Mouse (Mus musculus) G1E (cell line): Measurements from ENCODE around the gene Muc15. TPM values are rescaled to one million over a fixed set of nuclear protein-coding genes. Genes with fewer than 3 reads are reported as not detected.

Source experiments
- ATAC-seq: 2 replicates; pipeline ENCODE4 v1.8.0; 2016; ENCODE audit warnings: mild to moderate bottlenecking; ENCODE audit not compliant: insufficient number of reproducible peaks, poor library complexity, low FRiP score, severe bottlenecking; ENCODE audit errors: extremely low read depth
- DNase-seq: peaks from one replicate; pipeline ENCODE4 v3.0.0; 2012; ENCODE audit warnings: low spot score
- H3K27me3 ChIP-seq: 2 replicates; pipeline ENCODE4 v1.6.1; 2012; ENCODE audit warnings: mild to moderate bottlenecking, low read length, inconsistent platforms; ENCODE audit not compliant: insufficient read depth
- H3K36me3 ChIP-seq: replicated peaks from 2 replicates; pipeline ENCODE3; 2012; ENCODE audit warnings: mild to moderate bottlenecking, inconsistent platforms
- H3K4me1 ChIP-seq: 2 replicates; pipeline ENCODE4 v1.6.1; 2012; ENCODE audit warnings: low read depth, low read length, inconsistent platforms, mixed read lengths; ENCODE audit not compliant: insufficient read depth
- H3K4me3 ChIP-seq: 2 replicates; pipeline ENCODE4 v1.5.1; 2012; ENCODE audit warnings: low read depth, mild to moderate bottlenecking, inconsistent platforms, low read length, moderate library complexity, mixed read lengths
- H3K9me3 ChIP-seq: replicated peaks from 2 replicates; pipeline ENCODE4 v1.6.1; 2012; ENCODE audit warnings: inconsistent platforms
- CTCF ChIP-seq: IDR thresholded peaks from 2 replicates; pipeline ENCODE4 v1.5.1; 2012; ENCODE audit warnings: low read depth, low read length, inconsistent platforms, mixed read lengths
- GATA1 ChIP-seq: IDR thresholded peaks from 2 replicates; pipeline ENCODE4 v1.6.1; 2012; ENCODE audit warnings: borderline replicate concordance, low read length, inconsistent platforms, mixed read lengths
- GATA2 ChIP-seq: IDR thresholded peaks from 2 replicates; pipeline ENCODE4 v1.6.1; 2012; ENCODE audit warnings: low read depth, low read length, inconsistent platforms, borderline replicate concordance
- POLR2AphosphoS5 ChIP-seq: IDR thresholded peaks from 2 replicates; pipeline ENCODE4 v1.6.1; 2012; ENCODE audit warnings: low read depth, low read length, inconsistent platforms; ENCODE audit not compliant: insufficient replicate concordance
- TAL1 ChIP-seq: conservative IDR thresholded peaks from 2 replicates; pipeline ENCODE4 v1.6.1; 2012; ENCODE audit warnings: low read depth, low read length, inconsistent platforms, mixed read lengths
- polyA plus RNA-seq: library from polyadenylated mRNA; stranded (reverse); fragments of >175 nt; gene quantifications from 2 replicates; pipeline ENCODE4 v1.2.3, GENCODE M21; 2012
- total RNA-seq, 2 experiments: library from RNA; stranded (forward) in 1 of 2; stranded (reverse) in 1 of 2; fragments of 200-1000 nt in 1 of 2; fragments of >200 nt in 1 of 2; fragmentation: Nextera tagmentation in 1 of 2; gene quantifications; 2 replicates each; pipeline ENCODE4 v1.2.3; 2014 to 2017

The Muc15 gene
- total and polyA plus RNA-seq, 3 experiments = 0.05 TPM; not detected in 2

DNA sequence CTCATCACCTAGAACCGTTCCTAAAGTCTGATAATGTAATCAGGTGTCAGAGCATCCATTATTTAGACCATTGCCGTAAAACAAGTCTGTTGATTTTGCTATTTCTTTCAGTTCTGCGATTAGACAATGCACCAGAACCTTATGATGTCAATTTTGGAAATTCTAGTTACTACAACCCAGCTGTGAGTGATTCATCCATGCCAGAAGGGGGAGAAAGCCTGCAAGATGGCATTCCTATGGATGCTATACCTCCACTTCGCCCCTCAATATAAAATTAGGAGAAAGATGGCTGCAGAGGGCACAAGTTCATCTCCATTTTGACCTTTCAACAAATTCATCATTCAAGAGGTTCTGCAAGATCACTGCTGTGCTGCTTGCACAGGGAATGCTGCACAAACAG lies 16.1 kb downstream of the Muc15 start:
- TF ChIP-seq POLR2AphosphoS5 = no peak
- TF ChIP-seq GATA2 = no peak
- no peak for TF ChIP-seq TAL1
- TF ChIP-seq CTCF = no peak
- TF ChIP-seq GATA1 = no peak
- Histone ChIP-seq H3K27me3 (0 out of 2 replicates have a peak, but pooled peaks cover 3% of the 10 kb centered on the region), H3K9me3 (no peaks in the 10 kb centered on the region), H3K36me3 (no peaks in the 10 kb centered on the region), H3K4me1 (no peaks in the 10 kb centered on the region), H3K4me3 (no peak overlapping the region)
- no peak for DNase-seq
- ATAC-seq = no peak

DNA sequence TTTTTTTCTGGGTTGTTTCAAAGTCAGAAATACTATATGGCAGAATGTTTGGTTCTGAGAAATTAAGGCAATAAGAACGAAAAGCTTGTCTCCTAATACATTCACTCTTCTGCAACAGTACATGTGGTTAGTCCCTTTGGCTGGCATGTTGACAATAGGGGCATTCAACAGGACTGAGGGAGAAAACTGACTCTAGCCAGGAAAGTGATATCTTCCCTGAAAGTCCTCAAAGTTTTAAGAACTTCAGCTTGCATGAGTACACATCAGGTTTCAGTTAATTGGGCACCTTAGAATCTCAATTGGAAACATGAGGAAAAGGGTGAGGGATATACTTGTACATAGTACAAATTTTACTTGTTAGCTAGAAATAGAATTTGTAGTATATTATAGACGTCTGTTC lies 16.8 kb downstream of the Muc15 start:
- no peak for ATAC-seq
- Histone ChIP-seq H3K4me1 (no peaks in the 10 kb centered on the region), H3K27me3 (0 out of 2 replicates have a peak, but pooled peaks cover 3% of the 10 kb centered on the region), H3K36me3 (no peaks in the 10 kb centered on the region), H3K4me3 (no peak overlapping the region), H3K9me3 (no peaks in the 10 kb centered on the region)
- no peak for DNase-seq
- TF ChIP-seq TAL1 (no peak), GATA2 (no peak), GATA1 (no peak), POLR2AphosphoS5 (no peak), CTCF (no peak)

DNA sequence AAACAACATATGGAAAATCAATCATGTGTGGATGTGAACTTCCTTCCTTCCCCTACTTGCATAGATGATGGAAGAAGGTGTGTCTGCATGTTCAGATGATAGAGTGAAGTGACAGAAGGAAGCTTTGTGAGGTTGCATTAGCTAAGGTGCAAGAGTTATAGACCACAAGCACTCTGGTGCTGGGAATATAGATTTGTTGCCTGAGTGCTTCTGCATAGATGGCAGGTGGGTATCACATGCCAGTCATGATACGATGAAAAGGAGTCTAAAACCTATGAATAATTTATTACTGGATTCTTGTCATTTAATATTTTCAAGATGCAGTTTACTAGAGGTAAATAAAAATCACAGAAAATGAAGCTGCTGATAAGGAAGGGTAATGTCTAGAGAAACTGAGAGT lies 18.6 kb downstream of the Muc15 start:
- Histone ChIP-seq H3K36me3 (no peaks in the 10 kb centered on the region), H3K4me3 (no peak overlapping the region), H3K4me1 (peaks cover under 1% of the 10 kb centered on the region; the same call in 1 of the 2 replicates), H3K9me3 (no peaks in the 10 kb centered on the region), H3K27me3 (0 out of 2 replicates have a peak, but pooled peaks cover 3% of the 10 kb centered on the region)
- DNase-seq (no peak), ATAC-seq (no peak)
- TF ChIP-seq POLR2AphosphoS5 = no peak
- TF ChIP-seq CTCF = no peak
- TF ChIP-seq GATA2 = no peak
- no peak for TF ChIP-seq TAL1
- TF ChIP-seq GATA1 = no peak

DNA sequence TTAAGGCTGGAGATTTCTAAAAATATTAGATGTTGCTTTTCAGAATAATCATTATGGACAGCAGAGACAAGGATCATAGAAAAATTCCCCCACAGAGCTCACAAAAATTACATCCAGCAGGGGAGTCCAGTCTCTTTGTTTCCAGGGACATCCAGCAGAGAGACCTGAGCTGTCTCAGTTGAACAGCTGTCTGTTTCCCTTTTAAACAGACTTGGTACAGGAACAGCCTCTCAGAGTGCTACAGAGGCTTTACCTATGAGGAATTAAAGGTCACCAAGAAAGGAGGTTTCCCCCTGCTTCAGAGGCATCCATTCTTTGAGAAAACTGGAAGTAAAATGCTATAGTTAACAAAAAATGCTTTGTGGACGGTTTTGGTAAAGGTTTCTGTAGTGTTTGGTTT lies 19.4 kb downstream of the Muc15 start:
- H3K9me3 ChIP-seq = no peaks in the 10 kb centered on the region
- no peak for DNase-seq
- ATAC-seq = no peak
- H3K36me3 ChIP-seq = no peaks in the 10 kb centered on the region
- H3K4me1 ChIP-seq = peaks cover 2% of the 10 kb centered on the region; the same call in 1 of the 2 replicates
- 0 out of 2 replicates have a peak, but pooled peaks cover 3% of the 10 kb centered on the region for H3K27me3 ChIP-seq
- TF ChIP-seq CTCF = no peak
- no peak for TF ChIP-seq POLR2AphosphoS5
- no peak for TF ChIP-seq GATA1
- TF ChIP-seq TAL1 = no peak
- no peak for TF ChIP-seq GATA2
- H3K4me3 ChIP-seq = no peak overlapping the region

DNA sequence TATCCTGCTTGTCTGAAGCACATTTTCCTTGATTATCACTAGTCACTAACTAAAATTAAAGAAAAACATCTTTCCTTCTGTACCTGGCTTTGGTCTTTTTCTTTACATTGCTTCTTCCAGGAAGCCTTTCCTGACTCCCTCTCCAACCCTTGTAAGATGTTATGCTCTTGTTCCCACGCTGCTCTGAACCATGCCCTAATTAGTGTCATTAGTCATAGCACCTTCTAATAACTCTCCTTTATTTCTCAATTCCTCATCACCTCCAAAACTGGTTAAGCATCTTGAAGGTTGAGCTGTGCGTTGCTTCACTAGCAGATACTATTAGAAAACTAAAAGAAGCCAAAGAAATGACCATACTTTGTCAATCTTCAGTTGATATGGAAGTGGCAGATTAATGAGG lies 36.4 kb downstream of the Muc15 start:
- no peaks in the 10 kb centered on the region for H3K4me1 ChIP-seq

DNA sequence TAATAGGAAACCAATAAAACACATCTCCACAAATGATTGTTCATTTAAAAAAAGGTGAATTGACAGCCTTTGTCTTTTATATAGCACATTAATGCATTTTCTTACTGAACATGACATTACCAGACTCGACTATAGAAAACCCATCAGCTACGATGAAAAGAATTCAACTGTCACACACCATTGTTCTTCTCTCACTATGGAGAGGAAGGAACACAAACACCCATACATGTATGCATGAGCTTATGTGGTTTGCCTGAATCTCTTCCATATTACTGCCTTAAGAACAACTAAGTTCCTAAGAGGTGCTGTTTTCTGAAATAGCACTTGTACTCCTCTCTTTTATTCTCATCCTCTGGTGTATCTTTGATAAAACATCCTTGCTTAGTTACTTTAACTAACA lies 38.3 kb downstream of the Muc15 start:
- Histone ChIP-seq H3K36me3 (no peaks in the 10 kb centered on the region), H3K4me1 (no peaks in the 10 kb centered on the region), H3K27me3 (peaks cover 5% of the 10 kb centered on the region; the same call in 1 of the 2 replicates), H3K9me3 (no peaks in the 10 kb centered on the region), H3K4me3 (no peak overlapping the region)
- TF ChIP-seq POLR2AphosphoS5 = no peak
- TF ChIP-seq CTCF = no peak
- TF ChIP-seq TAL1 = no peak
- no peak for TF ChIP-seq GATA1
- TF ChIP-seq GATA2 = no peak
- DNase-seq (no peak), ATAC-seq (no peak)

More for the DNA sequence above, 36.4 kb downstream of the Muc15 start:
- Histone ChIP-seq H3K36me3 (no peaks in the 10 kb centered on the region), H3K9me3 (no peaks in the 10 kb centered on the region), H3K27me3 (peaks cover 5% of the 10 kb centered on the region; the same call in 1 of the 2 replicates), H3K4me3 (no peak overlapping the region)
- ATAC-seq (no peak), DNase-seq (no peak)
- TF ChIP-seq GATA2 (no peak), TAL1 (no peak), POLR2AphosphoS5 (no peak), CTCF (no peak), GATA1 (no peak)

DNA sequence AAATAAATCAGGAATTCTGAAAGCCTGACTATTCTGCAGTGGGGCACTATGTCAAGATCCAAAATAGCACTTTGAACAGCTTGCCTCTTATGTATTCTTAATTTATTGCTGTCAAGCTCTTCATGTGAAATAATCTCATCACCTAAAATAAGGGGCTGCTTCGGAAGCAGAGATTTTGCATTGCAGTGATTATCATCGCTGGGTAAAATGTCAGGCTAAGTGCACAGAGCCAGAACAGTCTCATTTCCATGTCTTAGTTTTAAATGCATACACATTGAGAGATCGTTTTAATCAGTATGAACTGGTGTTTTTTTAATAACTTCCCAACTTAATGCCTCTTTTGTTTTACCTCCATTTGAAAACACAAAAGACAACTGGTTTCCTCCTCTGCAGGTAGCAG lies 66.3 kb downstream of the Muc15 start:
- no peaks in the 10 kb centered on the region for H3K9me3 ChIP-seq
- no peaks in the 10 kb centered on the region for H3K4me1 ChIP-seq
- DNase-seq (no peak), ATAC-seq (no peak)
- TF ChIP-seq GATA1 (no peak), POLR2AphosphoS5 (no peak), TAL1 (no peak), GATA2 (no peak), CTCF (no peak)
- no peaks in the 10 kb centered on the region for H3K36me3 ChIP-seq
- H3K4me3 ChIP-seq = no peak overlapping the region
- no peaks in the 10 kb centered on the region for H3K27me3 ChIP-seq
